Mouse (Mus musculus) induced T-regulatory cell, adult 2 months (primary cell): Measurements from ENCODE around the gene Pafah1b1.

Source experiments
- DNase-seq: peaks from one replicate; pipeline ENCODE4 v3.0.0-alpha.2; 2012; ENCODE audit warnings: low read depth

The Pafah1b1 gene

GRCm38 (mm10) chr11:74721141-74721540 is 3.3 kb downstream of the Pafah1b1 start:
- no peak for DNase-seq

- DNase-seq, result no peak
Observed at GRCm38 (mm10) chr11:74720668-74721067, 3.8 kb downstream of the Pafah1b1 start.

GRCm38 (mm10) chr11:74715971-74716525 is 8.4 kb downstream of the Pafah1b1 start:
- DNase-seq, result no peak

GRCm38 (mm10) chr11:74710671-74711070 is 13.8 kb downstream of the Pafah1b1 start:
- DNase-seq, result no peak

GRCm38 (mm10) chr11:74708781-74709180 is 15.7 kb downstream of the Pafah1b1 start:
- no peak for DNase-seq

GRCm38 (mm10) chr11:74704068-74704467 is 20.4 kb downstream of the Pafah1b1 start:
- DNase-seq, result no peak

GRCm38 (mm10) chr11:74699505-74699904 is 25.0 kb downstream of the Pafah1b1 start:
- no peak for DNase-seq

GRCm38 (mm10) chr11:74692151-74692550 is 32.3 kb downstream of the Pafah1b1 start:
- DNase-seq, result no peak

- no peak for DNase-seq
Observed at GRCm38 (mm10) chr11:74675156-74675555, 49.3 kb downstream of the Pafah1b1 start.

GRCm38 (mm10) chr11:74674713-74675112 is 49.8 kb downstream of the Pafah1b1 start:
- DNase-seq, result no peak

GRCm38 (mm10) chr11:74673561-74673960 is 50.9 kb downstream of the Pafah1b1 start:
- DNase-seq, result no peak

- no peak for DNase-seq
Observed at GRCm38 (mm10) chr11:74672901-74673513, 51.5 kb downstream of the Pafah1b1 start.

GRCm38 (mm10) chr11:74671839-74672238 is 52.6 kb downstream of the Pafah1b1 start:
- no peak for DNase-seq

GRCm38 (mm10) chr11:74671013-74671412 is 53.5 kb downstream of the Pafah1b1 start:
- DNase-seq, result no peak

- no peak for DNase-seq
Observed at GRCm38 (mm10) chr11:74670151-74670550, 54.3 kb downstream of the Pafah1b1 start.

- DNase-seq, result no peak
Observed at GRCm38 (mm10) chr11:74668971-74669370, 55.5 kb downstream of the Pafah1b1 start.

GRCm38 (mm10) chr11:74668466-74668865 is 56.0 kb downstream of the Pafah1b1 start:
- DNase-seq, result no peak

GRCm38 (mm10) chr11:74667582-74668010 is 56.9 kb downstream of the Pafah1b1 start:
- DNase-seq, result no peak

- no peak for DNase-seq
Observed at GRCm38 (mm10) chr11:74666776-74667581, 57.5 kb downstream of the Pafah1b1 start.

- DNase-seq, result no peak
Observed at GRCm38 (mm10) chr11:74666284-74666652, 58.2 kb downstream of the Pafah1b1 start.

- DNase-seq, result no peak
Observed at GRCm38 (mm10) chr11:74665631-74666283, 58.7 kb downstream of the Pafah1b1 start.

GRCm38 (mm10) chr11:74664906-74665305 is 59.6 kb downstream of the Pafah1b1 start:
- no peak for DNase-seq

- no peak for DNase-seq
Observed at GRCm38 (mm10) chr11:74664279-74664678, 60.2 kb downstream of the Pafah1b1 start.
